Mouse (Mus musculus) cerebellum, adult 11-12 months (tissue): ENCODE measurements around the gene Hnrnpa3.
"Not testable (repeated sequence)": the region's sequence is repeated elsewhere in the genome, so short reads cannot be mapped to it uniquely, and the experiment has no call there.

Source experiments
- DNase-seq: peaks from one replicate; pipeline ENCODE4 v3.0.0; 2022

Gene Hnrnpa3

GRCm38 (mm10) chr2:75658727-75659628 lies at the start of gene Hnrnpa3:
TSS of gene Hnrnpa3 (plus strand) at chr2:75659261.
- DNase-seq: peak; percentile 100

GRCm38 (mm10) chr2:75609971-75610370 lies 49.1 kb upstream of the Hnrnpa3 start:
- DNase-seq: no peak

GRCm38 (mm10) chr2:75610602-75611001 lies 48.5 kb upstream of the Hnrnpa3 start:
- not testable (repeated sequence) for DNase-seq

GRCm38 (mm10) chr2:75611041-75611805 lies 47.8 kb upstream of the Hnrnpa3 start:
- DNase-seq: no peak

GRCm38 (mm10) chr2:75612006-75612405 lies 47.1 kb upstream of the Hnrnpa3 start:
- DNase-seq: no peak

GRCm38 (mm10) chr2:75612981-75613567 lies 46.0 kb upstream of the Hnrnpa3 start:
- no peak for DNase-seq

- DNase-seq: no peak
Observed at GRCm38 (mm10) chr2:75614577-75614976, 44.5 kb upstream of the Hnrnpa3 start.

GRCm38 (mm10) chr2:75616911-75617310 lies 42.1 kb upstream of the Hnrnpa3 start:
- DNase-seq: no peak

GRCm38 (mm10) chr2:75618712-75619111 lies 40.3 kb upstream of the Hnrnpa3 start:
- no peak for DNase-seq

- DNase-seq: no peak
Observed at GRCm38 (mm10) chr2:75621873-75622654, 37.0 kb upstream of the Hnrnpa3 start.

- no peak for DNase-seq
Observed at GRCm38 (mm10) chr2:75625086-75625485, 34.0 kb upstream of the Hnrnpa3 start.

- DNase-seq: no peak
Observed at GRCm38 (mm10) chr2:75626597-75627440, 32.2 kb upstream of the Hnrnpa3 start.

- DNase-seq: no peak
Observed at GRCm38 (mm10) chr2:75628487-75628886, 30.6 kb upstream of the Hnrnpa3 start.

GRCm38 (mm10) chr2:75631421-75631820 lies 27.6 kb upstream of the Hnrnpa3 start:
- no peak for DNase-seq

- DNase-seq: no peak
Observed at GRCm38 (mm10) chr2:75632043-75632442, 27.0 kb upstream of the Hnrnpa3 start.

GRCm38 (mm10) chr2:75632721-75633181 lies 26.3 kb upstream of the Hnrnpa3 start:
- no peak for DNase-seq

- no peak for DNase-seq
Observed at GRCm38 (mm10) chr2:75633381-75633780, 25.7 kb upstream of the Hnrnpa3 start.

GRCm38 (mm10) chr2:75633784-75634183 lies 25.3 kb upstream of the Hnrnpa3 start:
- DNase-seq: no peak

GRCm38 (mm10) chr2:75634431-75634830 lies 24.6 kb upstream of the Hnrnpa3 start:
- DNase-seq: not testable (repeated sequence)

- DNase-seq: no peak
Observed at GRCm38 (mm10) chr2:75636261-75637054, 22.6 kb upstream of the Hnrnpa3 start.

- DNase-seq: not testable (repeated sequence)
Observed at GRCm38 (mm10) chr2:75637055-75637304, 22.1 kb upstream of the Hnrnpa3 start.
